Mouse (Mus musculus): ENCODE measurements around the gene Nckap5. TPM values are rescaled to one million over a fixed set of nuclear protein-coding genes. Genes with fewer than 3 reads are reported as not detected.

The Nckap5 gene
- polyA plus RNA-seq, 1 experiment from 2014 or later, result 24.7 TPM

- WGBS, result 72% methylated on average over 2 of the region's 2 CpGs
- ATAC-seq (replicated peaks), result peak; percentile 48
- Histone ChIP-seq H3K36me3 (no peaks in the 10 kb centered on the region), H3K4me2 (replicated peaks) (no peak overlapping the region), H3K4me1 (peaks cover 70% of the 10 kb centered on the region), H3K27ac (replicated peaks) (peak overlapping the region; percentile 73), H3K27me3 (no peaks in the 10 kb centered on the region), H3K9ac (replicated peaks) (no peak overlapping the region), H3K4me3 (no peak overlapping the region), H3K9me3 (no peaks in the 10 kb centered on the region)
These were observed 143.9 kb downstream of the Nckap5 start for GRCm38 (mm10) chr1:126686678-126687077.

DNA sequence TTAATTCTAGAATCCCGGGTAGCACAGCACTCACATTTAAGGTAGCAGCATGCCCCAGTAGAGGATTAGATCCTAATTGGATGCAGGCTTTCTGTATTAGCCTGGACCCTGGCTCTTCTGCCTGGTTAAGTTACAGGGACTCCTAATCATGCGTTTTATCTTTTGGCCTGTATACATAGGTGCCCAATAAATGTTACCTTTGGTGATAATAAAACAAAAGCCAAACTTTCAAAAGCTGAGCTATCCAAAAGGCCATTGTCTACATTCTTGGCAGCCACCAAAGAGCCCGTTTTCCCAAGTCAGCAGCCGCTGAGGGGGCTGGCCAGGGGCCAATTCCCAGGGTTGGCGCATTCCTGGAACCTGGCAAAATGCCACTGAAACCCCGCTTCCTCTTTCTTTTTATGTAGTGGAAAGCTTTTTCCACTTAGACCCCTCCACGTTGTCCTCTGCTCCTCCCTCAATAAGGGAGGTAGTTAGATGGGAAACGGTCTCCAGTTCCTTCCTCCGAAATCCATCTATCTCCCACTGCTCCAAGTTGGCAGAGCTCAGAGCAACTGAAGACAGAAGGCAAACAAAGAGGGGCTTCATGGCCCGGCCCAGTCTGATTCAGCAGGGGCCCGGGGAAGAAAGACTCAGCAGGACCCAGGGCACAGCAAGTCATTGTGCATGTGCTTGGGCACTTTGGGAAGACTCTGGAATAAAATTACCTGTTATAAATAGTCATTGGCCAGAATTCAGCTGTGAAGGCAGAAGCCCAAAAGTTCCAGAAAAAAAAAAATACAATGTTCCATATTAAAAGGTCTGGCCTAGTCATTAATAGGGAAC, 146.8 kb downstream of the Nckap5 start:
- WGBS, result 3% methylated on average over 11 of the region's 11 CpGs
- peaks cover 74% of the 10 kb centered on the region for H3K4me1 ChIP-seq

DNA sequence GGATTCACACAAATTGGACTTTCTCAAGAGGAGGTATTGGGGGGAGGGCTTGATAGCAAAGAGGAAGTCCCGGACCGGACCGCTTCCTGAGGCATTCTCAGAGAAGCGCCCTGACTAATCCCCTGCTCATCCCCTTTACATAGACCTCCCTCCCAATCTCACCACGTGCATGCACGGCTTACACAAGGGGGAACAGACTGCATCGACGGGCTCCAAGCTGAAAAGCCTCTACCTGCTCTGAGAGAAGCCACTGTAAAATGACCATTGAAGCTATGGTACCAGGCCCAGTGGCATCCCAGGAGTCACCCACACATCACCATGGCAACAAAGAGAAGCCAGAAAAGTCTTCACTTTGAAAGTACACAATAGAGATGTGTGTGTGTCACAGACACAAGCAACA, 148.8 kb downstream of the Nckap5 start:
- peaks cover 57% of the 10 kb centered on the region for H3K4me1 ChIP-seq
- no peaks in the 10 kb centered on the region for H3K9me3 ChIP-seq
- no peaks in the 10 kb centered on the region for H3K36me3 ChIP-seq
- no peak overlapping the region; the same call in 1 of the 2 replicates for H3K4me2 ChIP-seq (replicated peaks)
- H3K27ac ChIP-seq (replicated peaks), result peak overlapping the region; percentile 83
- H3K9ac ChIP-seq (replicated peaks), result no peak overlapping the region
- WGBS, result 8% methylated on average over 8 of the region's 8 CpGs
- H3K27me3 ChIP-seq, result no peaks in the 10 kb centered on the region
- peak; percentile 63 for ATAC-seq (replicated peaks)
- H3K4me3 ChIP-seq, result no peak overlapping the region

More for the DNA sequence above, 146.8 kb downstream of the Nckap5 start:
- peak overlapping the region; percentile 19 for H3K4me2 ChIP-seq (replicated peaks)
- no peak overlapping the region for H3K9ac ChIP-seq (replicated peaks)
- no peak overlapping the region for H3K4me3 ChIP-seq
- H3K27me3 ChIP-seq, result no peaks in the 10 kb centered on the region
- peak; percentile 83 for ATAC-seq (replicated peaks)
- H3K36me3 ChIP-seq, result no peaks in the 10 kb centered on the region
- H3K27ac ChIP-seq (replicated peaks), result peak overlapping the region; percentile 79
- H3K9me3 ChIP-seq, result no peaks in the 10 kb centered on the region

- no peaks in the 10 kb centered on the region for H3K9me3 ChIP-seq
- H3K4me2 ChIP-seq (replicated peaks), result no peak overlapping the region
- no peaks in the 10 kb centered on the region for H3K27me3 ChIP-seq
- WGBS, result 94% methylated on average over 1 of the region's 1 CpGs
- ATAC-seq (replicated peaks), result no peak
- no peaks in the 10 kb centered on the region for H3K36me3 ChIP-seq
- H3K9ac ChIP-seq (replicated peaks), result no peak overlapping the region
- H3K27ac ChIP-seq (replicated peaks), result no peak overlapping the region
- peaks cover 41% of the 10 kb centered on the region for H3K4me1 ChIP-seq
- no peak overlapping the region for H3K4me3 ChIP-seq
These were observed 151.3 kb downstream of the Nckap5 start for GRCm38 (mm10) chr1:126679348-126679747.

DNA sequence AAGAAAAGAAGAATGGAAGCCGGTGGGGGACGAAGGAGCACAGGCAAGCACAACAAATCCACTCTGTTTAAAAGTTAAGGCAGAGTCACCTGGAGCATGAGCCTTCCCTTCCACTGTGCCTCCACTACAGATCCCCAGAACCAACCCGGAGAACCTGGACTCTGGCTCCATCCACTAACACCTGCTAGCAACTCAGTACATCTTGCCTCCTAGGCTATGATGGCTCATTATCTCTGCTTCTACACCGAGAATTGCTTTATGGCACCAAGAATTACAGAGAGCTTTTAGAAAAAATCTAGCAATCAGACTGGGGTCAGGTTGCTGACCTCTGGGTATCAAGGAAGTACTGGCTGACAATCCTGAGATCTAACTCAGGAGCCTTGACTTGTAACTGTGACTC, 153.3 kb downstream of the Nckap5 start:
- H3K9ac ChIP-seq (replicated peaks), result no peak overlapping the region
- no peaks in the 10 kb centered on the region for H3K36me3 ChIP-seq
- no peak for ATAC-seq (replicated peaks)
- no peak overlapping the region for H3K27ac ChIP-seq (replicated peaks)
- H3K4me2 ChIP-seq (replicated peaks), result no peak overlapping the region
- H3K27me3 ChIP-seq, result no peaks in the 10 kb centered on the region
- 23% methylated on average over 4 of the region's 4 CpGs for WGBS
- H3K4me1 ChIP-seq, result peaks cover 21% of the 10 kb centered on the region
- no peaks in the 10 kb centered on the region for H3K9me3 ChIP-seq
- H3K4me3 ChIP-seq, result no peak overlapping the region

- Histone ChIP-seq H3K27ac (replicated peaks) (peak overlapping the region; percentile 31), H3K36me3 (no peaks in the 10 kb centered on the region), H3K4me3 (no peak overlapping the region), H3K4me1 (peaks cover 17% of the 10 kb centered on the region), H3K9me3 (no peaks in the 10 kb centered on the region), H3K4me2 (replicated peaks) (no peak overlapping the region), H3K27me3 (no peaks in the 10 kb centered on the region), H3K9ac (replicated peaks) (no peak overlapping the region)
- no peak for ATAC-seq (replicated peaks)
- WGBS, result 11% methylated on average over 1 of the region's 1 CpGs
These were observed 153.8 kb downstream of the Nckap5 start for GRCm38 (mm10) chr1:126676769-126677168.

DNA sequence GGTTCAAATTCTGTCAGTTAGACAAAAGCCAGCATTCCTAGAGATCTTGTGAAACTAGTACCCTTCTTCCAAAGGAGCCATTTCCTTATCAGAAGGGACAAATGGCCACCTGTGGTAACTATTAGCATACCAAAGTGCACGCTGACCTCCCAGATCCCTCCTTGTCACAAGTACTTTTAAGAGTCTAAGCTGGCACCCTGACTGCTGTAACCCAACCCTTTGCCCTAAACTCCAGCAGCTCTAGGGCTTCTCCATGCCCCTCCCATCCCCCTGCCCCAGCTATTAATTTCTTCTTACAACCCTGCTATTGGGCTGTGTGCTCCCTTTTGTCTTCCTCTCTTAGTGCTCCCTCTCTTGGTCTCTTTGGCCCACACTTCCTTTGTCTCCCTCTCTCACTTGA, 155.5 kb downstream of the Nckap5 start:
- no peak for ATAC-seq (replicated peaks)
- Histone ChIP-seq H3K9ac (replicated peaks) (no peak overlapping the region), H3K9me3 (no peaks in the 10 kb centered on the region), H3K4me3 (no peak overlapping the region), H3K36me3 (no peaks in the 10 kb centered on the region), H3K4me1 (peaks cover 5% of the 10 kb centered on the region), H3K4me2 (replicated peaks) (no peak overlapping the region), H3K27ac (replicated peaks) (no peak overlapping the region), H3K27me3 (no peaks in the 10 kb centered on the region)
- 44% methylated on average over 1 of the region's 1 CpGs for WGBS

DNA sequence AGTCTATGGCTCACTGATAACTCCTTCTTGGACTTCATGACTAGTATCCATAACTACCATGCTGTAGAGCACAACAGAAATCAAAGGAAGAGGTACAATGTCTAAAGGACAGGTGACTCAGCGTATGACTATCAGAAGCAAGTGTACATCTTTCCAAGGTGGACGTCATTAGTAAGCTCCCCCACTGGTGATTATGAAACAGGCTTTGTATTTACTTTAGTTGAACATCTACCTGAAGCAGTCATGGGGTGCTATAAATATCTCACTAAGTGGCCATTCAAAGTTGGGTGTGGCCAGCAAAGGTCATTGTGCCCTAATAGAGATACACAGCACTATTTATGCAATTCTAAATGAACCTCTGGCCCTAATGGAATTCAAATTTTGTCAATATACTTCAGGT, 157.4 kb downstream of the Nckap5 start:
- Histone ChIP-seq H3K4me2 (replicated peaks) (no peak overlapping the region), H3K4me1 (peaks cover 5% of the 10 kb centered on the region), H3K9me3 (no peaks in the 10 kb centered on the region), H3K27ac (replicated peaks) (no peak overlapping the region), H3K4me3 (no peak overlapping the region), H3K9ac (replicated peaks) (no peak overlapping the region), H3K27me3 (no peaks in the 10 kb centered on the region), H3K36me3 (no peaks in the 10 kb centered on the region)
- WGBS, result 97% methylated on average over 2 of the region's 2 CpGs
- no peak for ATAC-seq (replicated peaks)

DNA sequence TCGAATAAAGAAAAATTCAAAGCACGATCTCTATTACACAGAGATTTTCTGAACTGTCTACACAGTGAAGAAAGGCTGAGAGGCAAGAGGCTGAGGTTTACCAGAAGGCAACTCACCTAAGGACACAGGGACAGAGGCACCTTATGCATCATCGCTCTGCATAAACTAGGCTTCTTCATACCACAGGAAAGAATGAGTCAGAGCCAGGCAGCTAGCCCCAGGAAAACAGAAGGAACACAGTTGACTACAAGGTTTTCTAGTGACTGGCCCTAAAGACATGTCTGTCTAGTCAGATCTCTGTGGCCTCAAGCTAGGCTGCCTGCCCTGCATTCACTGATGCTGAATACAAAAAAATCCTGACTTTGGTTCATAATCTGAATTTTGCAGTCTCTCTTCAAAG, 160.1 kb downstream of the Nckap5 start:
- 96% methylated on average over 3 of the region's 3 CpGs for WGBS
- no peaks in the 10 kb centered on the region for H3K36me3 ChIP-seq
- ATAC-seq (replicated peaks), result no peak
- H3K4me2 ChIP-seq (replicated peaks), result no peak overlapping the region
- H3K27me3 ChIP-seq, result no peaks in the 10 kb centered on the region
- H3K9me3 ChIP-seq, result no peaks in the 10 kb centered on the region
- no peaks in the 10 kb centered on the region for H3K4me1 ChIP-seq
- H3K9ac ChIP-seq (replicated peaks), result no peak overlapping the region
- no peak overlapping the region for H3K4me3 ChIP-seq
- H3K27ac ChIP-seq (replicated peaks), result no peak overlapping the region

DNA sequence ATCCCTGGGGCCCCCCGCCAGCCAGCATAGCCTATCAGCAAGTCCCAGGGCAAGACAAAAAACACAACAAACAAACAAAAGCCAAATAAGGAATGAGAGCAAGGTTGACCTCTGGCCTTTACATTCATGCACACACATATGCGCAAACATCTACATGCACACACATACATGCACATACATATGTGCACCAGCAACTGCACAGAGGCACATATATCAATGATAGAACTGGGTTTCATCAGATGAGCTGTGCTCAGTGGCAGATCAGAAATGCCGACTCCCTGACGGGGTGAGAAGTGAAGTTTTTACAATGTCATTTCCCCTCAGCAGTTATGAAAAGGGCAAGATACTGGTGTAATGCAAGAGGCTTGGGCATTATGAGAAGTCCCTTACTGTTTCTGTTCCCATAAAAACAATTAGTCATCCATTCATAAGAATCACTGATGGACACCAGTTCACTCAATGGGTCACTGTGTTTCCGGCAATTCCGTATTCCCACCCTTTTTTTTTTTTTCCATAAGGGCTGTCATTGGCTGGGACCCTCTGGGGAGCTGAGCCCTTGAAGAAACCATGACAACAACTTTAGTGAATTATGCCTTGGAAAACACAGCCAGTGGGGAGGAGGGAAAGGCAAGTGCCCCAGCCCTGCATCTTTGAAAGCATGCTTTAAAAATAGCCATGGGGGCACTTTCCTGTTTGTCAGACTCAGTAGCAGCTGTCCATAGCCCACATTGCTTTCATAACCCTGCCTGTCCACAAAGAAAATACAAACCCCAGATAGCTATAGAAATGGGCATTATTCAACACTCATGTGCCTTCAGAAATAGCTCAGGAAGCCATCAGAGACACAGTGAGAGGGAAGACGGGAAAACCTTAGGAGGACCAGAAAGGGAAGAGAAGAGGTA, 170.2 kb downstream of the Nckap5 start:
- Histone ChIP-seq H3K27ac (replicated peaks) (0 out of 2 replicates have a peak overlapping the region, but pooled peaks have one; percentile 24), H3K9me3 (no peaks in the 10 kb centered on the region), H3K4me3 (no peak overlapping the region), H3K9ac (replicated peaks) (no peak overlapping the region), H3K36me3 (no peaks in the 10 kb centered on the region), H3K27me3 (no peaks in the 10 kb centered on the region), H3K4me2 (replicated peaks) (no peak overlapping the region), H3K4me1 (peaks cover 7% of the 10 kb centered on the region)
- WGBS, result 55% methylated on average over 7 of the region's 7 CpGs
- peak; percentile 29; the same call in 1 of the 2 replicates for ATAC-seq (replicated peaks)

- no peak for ATAC-seq (replicated peaks)
- Histone ChIP-seq H3K27ac (replicated peaks) (no peak overlapping the region), H3K4me3 (no peak overlapping the region), H3K4me1 (peaks cover 7% of the 10 kb centered on the region), H3K27me3 (no peaks in the 10 kb centered on the region), H3K9me3 (no peaks in the 10 kb centered on the region), H3K4me2 (replicated peaks) (no peak overlapping the region), H3K9ac (replicated peaks) (no peak overlapping the region), H3K36me3 (no peaks in the 10 kb centered on the region)
- 92% methylated on average over 11 of the region's 11 CpGs for WGBS
These were observed 171.9 kb downstream of the Nckap5 start for GRCm38 (mm10) chr1:126658731-126659130.

DNA sequence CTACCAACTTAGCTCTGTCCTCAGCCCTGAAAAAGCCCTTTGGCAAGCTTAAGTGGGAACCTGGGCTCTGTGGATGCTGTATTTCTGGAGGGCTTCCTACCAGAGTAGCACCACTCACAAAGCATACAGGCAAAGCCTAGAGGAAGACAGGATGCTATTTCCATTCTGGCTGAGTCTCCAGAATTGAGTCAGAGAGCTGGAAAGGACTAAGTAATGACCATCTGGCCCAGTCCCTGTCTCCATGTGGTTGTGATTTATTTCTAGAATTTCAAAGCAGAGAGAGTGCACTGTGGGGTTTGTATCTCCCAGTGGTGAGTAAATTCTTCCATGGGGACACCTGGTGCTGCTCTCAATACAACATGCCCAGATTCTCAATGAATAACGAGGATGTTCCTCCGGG, 174.4 kb downstream of the Nckap5 start:
- no peaks in the 10 kb centered on the region for H3K36me3 ChIP-seq
- 67% methylated on average over 2 of the region's 2 CpGs for WGBS
- ATAC-seq (replicated peaks), result 0 out of 2 replicates have a peak, but pooled peaks have one; percentile 19
- no peak overlapping the region; the same call in 1 of the 2 replicates for H3K27ac ChIP-seq (replicated peaks)
- no peak overlapping the region for H3K4me2 ChIP-seq (replicated peaks)
- no peak overlapping the region for H3K4me3 ChIP-seq
- peaks cover 7% of the 10 kb centered on the region for H3K4me1 ChIP-seq
- H3K27me3 ChIP-seq, result no peaks in the 10 kb centered on the region
- no peaks in the 10 kb centered on the region for H3K9me3 ChIP-seq
- no peak overlapping the region for H3K9ac ChIP-seq (replicated peaks)
